Mouse (Mus musculus) hindbrain, embryonic 11.5 days (tissue): ENCODE results near the gene Arhgap8. TPM values are rescaled to one million over a fixed set of nuclear protein-coding genes. Genes with fewer than 3 reads are reported as not detected.

ENCODE experiments used
- ATAC-seq: fragments of 200-750 bp; cut with Nextera tagmentation; 2 replicates; pipeline ENCODE4 v1.8.0; 2017; ENCODE audit warnings: mild to moderate bottlenecking, moderate TSS enrichment, moderate library complexity; ENCODE audit not compliant: low FRiP score
- DNase-seq: peaks from one replicate; pipeline ENCODE4 v3.0.0-alpha.2; 2015; ENCODE audit warnings: low spot score
- H3K27ac ChIP-seq: fragments of 300-500 bp; sonication (generic); 2 replicates; pipeline ENCODE4 v1.5.1; 2014; ENCODE audit warnings: mild to moderate bottlenecking, low read depth, low read length
- H3K27me3 ChIP-seq: fragments of 300-500 bp; sonication (generic); 2 replicates; pipeline ENCODE4 v1.6.1; 2014; ENCODE audit warnings: mild to moderate bottlenecking, low read length, moderate library complexity, mixed read lengths; ENCODE audit not compliant: control insufficient read depth, insufficient read depth
- H3K36me3 ChIP-seq: fragments of 300-500 bp; sonication (generic); 2 replicates; pipeline ENCODE4 v1.6.1; 2014; ENCODE audit warnings: mild to moderate bottlenecking, low read length, moderate library complexity, mixed read lengths; ENCODE audit not compliant: control insufficient read depth, insufficient read depth
- H3K4me1 ChIP-seq: fragments of 300-500 bp; sonication (generic); replicated peaks from 2 replicates; pipeline ENCODE4 v1.6.1; 2014; ENCODE audit warnings: low read length, mixed read lengths; ENCODE audit not compliant: control insufficient read depth, insufficient read depth
- H3K4me2 ChIP-seq: fragments of 300-500 bp; sonication (generic); replicated peaks from 2 replicates; pipeline ENCODE4 v1.6.1; 2014; ENCODE audit warnings: mild to moderate bottlenecking, low read depth, low read length
- H3K4me3 ChIP-seq: fragments of 300-500 bp; sonication (generic); 2 replicates; pipeline ENCODE4 v1.5.1; 2014; ENCODE audit warnings: low read depth, low read length
- H3K9ac ChIP-seq: fragments of 300-500 bp; sonication (generic); 2 replicates; pipeline ENCODE4 v1.6.1; 2014; ENCODE audit warnings: low read depth, low read length
- H3K9me3 ChIP-seq: fragments of 300-500 bp; sonication (generic); 2 replicates; pipeline ENCODE4 v1.6.1; 2016; ENCODE audit warnings: low read length; ENCODE audit not compliant: control insufficient read depth
- WGBS: fragments of 180-500 bp; shearing (Covaris S2); extraction: QIAGEN DNeasy Blood & Tissue Kit; methylation state at CpG from one replicate; pipeline ENCODE4 v1.1.7; 2014; 5-methylcytosine and 5-hydroxymethylcytosine counted together
- polyA plus RNA-seq: library from polyadenylated mRNA; unstranded; fragments of >200 nt; fragmentation: Nextera tagmentation; extraction: Ambion mirVana; gene quantifications from 2 replicates; pipeline ENCODE4 v1.2.1, GENCODE M21; 2014

The Arhgap8 gene
- polyA plus RNA-seq, 1 experiment from 2014 or later, result 2.9 TPM

GRCm38 (mm10) chr15:84775421-84776174 is 55.7 kb downstream of the Arhgap8 start:
- WGBS, result 30% methylated on average over 20 of the region's 20 CpGs
- Histone ChIP-seq H3K27ac (peak overlapping the region; percentile 72), H3K9ac (no peak overlapping the region), H3K36me3 (no peaks in the 10 kb centered on the region), H3K9me3 (no peaks in the 10 kb centered on the region), H3K4me1 (peaks cover 6% of the 10 kb centered on the region), H3K4me3 (no peak overlapping the region), H3K27me3 (no peaks in the 10 kb centered on the region), H3K4me2 (peak overlapping the region; percentile 13; the same call in 1 of the 2 replicates)
- DNase-seq, result peak; percentile 56
- peak; percentile 72 for ATAC-seq

- H3K27me3 ChIP-seq, result no peaks in the 10 kb centered on the region
- no peak overlapping the region for H3K4me3 ChIP-seq
- no peaks in the 10 kb centered on the region for H3K36me3 ChIP-seq
- H3K9me3 ChIP-seq, result no peaks in the 10 kb centered on the region
- DNase-seq (no peak), ATAC-seq (no peak)
- H3K9ac ChIP-seq, result no peak overlapping the region
- H3K4me1 ChIP-seq, result peaks cover 6% of the 10 kb centered on the region
- H3K27ac ChIP-seq, result no peak overlapping the region
- H3K4me2 ChIP-seq, result no peak overlapping the region
- WGBS, result 58% methylated on average over 5 of the region's 5 CpGs
Measured at GRCm38 (mm10) chr15:84778587-84778986, 58.7 kb downstream of the Arhgap8 start.

- Histone ChIP-seq H3K27ac (no peak overlapping the region), H3K36me3 (peaks cover 18% of the 10 kb centered on the region), H3K4me3 (no peak overlapping the region), H3K4me1 (no peaks in the 10 kb centered on the region), H3K4me2 (no peak overlapping the region), H3K9ac (no peak overlapping the region), H3K27me3 (no peaks in the 10 kb centered on the region), H3K9me3 (no peaks in the 10 kb centered on the region)
- 97% methylated on average over 16 of the region's 16 CpGs for WGBS
- DNase-seq (no peak), ATAC-seq (no peak)
Measured at GRCm38 (mm10) chr15:84784812-84785211, 65.0 kb downstream of the Arhgap8 start.

GRCm38 (mm10) chr15:84787161-84787560 is 67.3 kb downstream of the Arhgap8 start:
- H3K36me3 ChIP-seq, result peaks cover 25% of the 10 kb centered on the region
- ATAC-seq, result no peak
- no peak overlapping the region for H3K9ac ChIP-seq
- no peak for DNase-seq
- H3K9me3 ChIP-seq, result no peaks in the 10 kb centered on the region
- H3K4me3 ChIP-seq, result no peak overlapping the region
- H3K4me2 ChIP-seq, result no peak overlapping the region
- H3K27ac ChIP-seq, result no peak overlapping the region
- WGBS, result 69% methylated on average over 10 of the region's 10 CpGs
- H3K4me1 ChIP-seq, result no peaks in the 10 kb centered on the region
- H3K27me3 ChIP-seq, result no peaks in the 10 kb centered on the region

- Histone ChIP-seq H3K27ac (no peak overlapping the region), H3K36me3 (peaks cover 31% of the 10 kb centered on the region), H3K4me3 (no peak overlapping the region), H3K9ac (no peak overlapping the region), H3K4me1 (no peaks in the 10 kb centered on the region), H3K4me2 (no peak overlapping the region), H3K27me3 (no peaks in the 10 kb centered on the region), H3K9me3 (no peaks in the 10 kb centered on the region)
- 74% methylated on average over 5 of the region's 5 CpGs for WGBS
- DNase-seq, result no peak
- no peak for ATAC-seq
Measured at GRCm38 (mm10) chr15:84793649-84794048, 73.8 kb downstream of the Arhgap8 start.

- H3K9me3 ChIP-seq, result no peaks in the 10 kb centered on the region
- H3K27me3 ChIP-seq, result no peaks in the 10 kb centered on the region
- H3K4me3 ChIP-seq, result no peak overlapping the region
- no peak overlapping the region for H3K27ac ChIP-seq
- peaks cover 48% of the 10 kb centered on the region for H3K36me3 ChIP-seq
- H3K4me2 ChIP-seq, result no peak overlapping the region
- 97% methylated on average over 5 of the region's 5 CpGs for WGBS
- DNase-seq (no peak), ATAC-seq (no peak)
- no peaks in the 10 kb centered on the region for H3K4me1 ChIP-seq
- H3K9ac ChIP-seq, result no peak overlapping the region
Measured at GRCm38 (mm10) chr15:84800132-84800531, 80.3 kb downstream of the Arhgap8 start.

- H3K27ac ChIP-seq, result no peak overlapping the region
- H3K4me2 ChIP-seq, result no peak overlapping the region
- H3K36me3 ChIP-seq, result peaks cover 32% of the 10 kb centered on the region
- peak; percentile 80 for DNase-seq
- H3K9ac ChIP-seq, result no peak overlapping the region
- H3K9me3 ChIP-seq, result no peaks in the 10 kb centered on the region
- WGBS, result 59% methylated on average over 3 of the region's 3 CpGs
- no peak for ATAC-seq
- no peak overlapping the region for H3K4me3 ChIP-seq
- H3K27me3 ChIP-seq, result no peaks in the 10 kb centered on the region
- no peaks in the 10 kb centered on the region for H3K4me1 ChIP-seq
Measured at GRCm38 (mm10) chr15:84803685-84804084, 83.8 kb downstream of the Arhgap8 start.

GRCm38 (mm10) chr15:84809275-84809952 is 89.6 kb downstream of the Arhgap8 start:
- peaks cover 16% of the 10 kb centered on the region for H3K36me3 ChIP-seq
- H3K4me1 ChIP-seq, result no peaks in the 10 kb centered on the region; the same call in 1 of the 2 replicates
- no peaks in the 10 kb centered on the region for H3K9me3 ChIP-seq
- H3K4me2 ChIP-seq, result no peak overlapping the region
- ATAC-seq (no peak), DNase-seq (no peak)
- H3K27me3 ChIP-seq, result no peaks in the 10 kb centered on the region
- H3K27ac ChIP-seq, result no peak overlapping the region
- 84% methylated on average over 21 of the region's 21 CpGs for whole genome bisulfite sequencing
- H3K4me3 ChIP-seq, result no peak overlapping the region
- no peak overlapping the region for H3K9ac ChIP-seq

GRCm38 (mm10) chr15:84811126-84811525 is 91.3 kb downstream of the Arhgap8 start:
- no peak overlapping the region for H3K4me2 ChIP-seq
- no peaks in the 10 kb centered on the region; the same call in 1 of the 2 replicates for H3K4me1 ChIP-seq
- no peak overlapping the region for H3K9ac ChIP-seq
- ATAC-seq, result no peak
- 74% methylated on average over 5 of the region's 5 CpGs for WGBS
- no peak overlapping the region for H3K4me3 ChIP-seq
- no peak for DNase-seq
- H3K36me3 ChIP-seq, result peaks cover 3% of the 10 kb centered on the region; the same call in 1 of the 2 replicates
- H3K9me3 ChIP-seq, result no peaks in the 10 kb centered on the region
- no peaks in the 10 kb centered on the region for H3K27me3 ChIP-seq
- H3K27ac ChIP-seq, result no peak overlapping the region
